Mouse (Mus musculus): ENCODE measurements around the gene Zfp488. TPM values are rescaled to one million over a fixed set of nuclear protein-coding genes. Genes with fewer than 3 reads are reported as not detected.
A peak's percentile ranks its signal among the peaks of the same experiment; 100 is the strongest.

The Zfp488 gene
- polyA plus RNA-seq, 1 experiment from 2014 or later: not detected

- DNase-seq (peak; percentile 12), ATAC-seq (no peak)
- H3K9ac ChIP-seq (replicated peaks): no peak overlapping the region
- no peak overlapping the region for H3K4me2 ChIP-seq (ENCODE audit: low read depth, low read length)
- no peaks in the 10 kb centered on the region for H3K9me3 ChIP-seq (ENCODE audit: low read length)
- no peak overlapping the region for H3K4me3 ChIP-seq (ENCODE audit: low read depth, low read length)
- H3K27me3 ChIP-seq (ENCODE audit: insufficient read depth, low read length): no peaks in the 10 kb centered on the region
- H3K36me3 ChIP-seq (replicated peaks; ENCODE audit: insufficient read depth, low read length): no peaks in the 10 kb centered on the region
- WGBS (ENCODE audit: insufficient replicate concordance): 69% methylated on average over 13 of the region's 13 CpGs
- no peak for TF ChIP-seq CTCF (IDR thresholded peaks at IDR 0.05; ENCODE audit: low read depth)
- no peak for TF ChIP-seq EP300 (IDR thresholded peaks at IDR 0.05; ENCODE audit: low read depth)
- H3K4me1 ChIP-seq (ENCODE audit: insufficient read depth): no peaks in the 10 kb centered on the region
- H3K27ac ChIP-seq (ENCODE audit: low read depth): no peak overlapping the region
Observed at GRCm38 (mm10) chr14:33956055-33956454, 22.5 kb downstream of the Zfp488 start.

- Histone ChIP-seq H3K4me2 (ENCODE audit: low read depth, low read length) (no peak within 1 kb of the TSS), H3K27ac (ENCODE audit: low read depth) (no peak within 1 kb of the TSS), H3K4me3 (ENCODE audit: low read depth, low read length) (no peak within 1 kb of the TSS), H3K9me3 (ENCODE audit: low read length) (no peaks in the 10 kb centered on the region), H3K4me1 (ENCODE audit: insufficient read depth) (no peaks in the 10 kb centered on the region), H3K9ac (replicated peaks) (no peak within 1 kb of the TSS), H3K27me3 (ENCODE audit: insufficient read depth, low read length) (no peaks in the 10 kb centered on the region), H3K36me3 (replicated peaks; ENCODE audit: insufficient read depth, low read length) (no peaks in the 10 kb centered on the region)
- DNase-seq: no peak
- 76% methylated on average over 5 of the region's 5 CpGs for WGBS (ENCODE audit: insufficient replicate concordance)
- no peak for ATAC-seq
- TF ChIP-seq EP300 (IDR thresholded peaks at IDR 0.05; ENCODE audit: low read depth) (no peak), CTCF (IDR thresholded peaks at IDR 0.05; ENCODE audit: low read depth) (no peak)
Observed at GRCm38 (mm10) chr14:33953761-33954160, 24.8 kb downstream of the Zfp488 start, which contains the start of gene Rbp3. Gene Rbp3 (plus strand): TSS chr14:33954003.

GRCm38 (mm10) chr14:33952233-33952981 is 26.2 kb downstream of the Zfp488 start:
- no peak for ATAC-seq
- Histone ChIP-seq H3K9me3 (ENCODE audit: low read length) (no peaks in the 10 kb centered on the region), H3K9ac (replicated peaks) (no peak overlapping the region), H3K27me3 (ENCODE audit: insufficient read depth, low read length) (no peaks in the 10 kb centered on the region), H3K4me1 (ENCODE audit: insufficient read depth) (no peaks in the 10 kb centered on the region), H3K27ac (ENCODE audit: low read depth) (no peak overlapping the region), H3K4me3 (ENCODE audit: low read depth, low read length) (no peak overlapping the region), H3K36me3 (replicated peaks; ENCODE audit: insufficient read depth, low read length) (no peaks in the 10 kb centered on the region), H3K4me2 (ENCODE audit: low read depth, low read length) (no peak overlapping the region)
- no peak for DNase-seq
- 45% methylated on average over 6 of the region's 6 CpGs for WGBS (ENCODE audit: insufficient replicate concordance)
- TF ChIP-seq EP300 (IDR thresholded peaks at IDR 0.05; ENCODE audit: low read depth) (no peak), CTCF (IDR thresholded peaks at IDR 0.05; ENCODE audit: low read depth) (peak; percentile 19; the same call in 1 of the 2 replicates)

- H3K27me3 ChIP-seq (ENCODE audit: insufficient read depth, low read length): no peaks in the 10 kb centered on the region
- H3K4me2 ChIP-seq (ENCODE audit: low read depth, low read length): no peak overlapping the region
- H3K4me3 ChIP-seq (ENCODE audit: low read depth, low read length): no peak overlapping the region
- DNase-seq (no peak), ATAC-seq (no peak)
- no peaks in the 10 kb centered on the region for H3K9me3 ChIP-seq (ENCODE audit: low read length)
- WGBS (ENCODE audit: insufficient replicate concordance): 60% methylated on average over 6 of the region's 6 CpGs
- no peaks in the 10 kb centered on the region for H3K4me1 ChIP-seq (ENCODE audit: insufficient read depth)
- H3K9ac ChIP-seq (replicated peaks): no peak overlapping the region
- no peaks in the 10 kb centered on the region for H3K36me3 ChIP-seq (replicated peaks; ENCODE audit: insufficient read depth, low read length)
- H3K27ac ChIP-seq (ENCODE audit: low read depth): no peak overlapping the region
- TF ChIP-seq CTCF (IDR thresholded peaks at IDR 0.05; ENCODE audit: low read depth) (no peak), EP300 (IDR thresholded peaks at IDR 0.05; ENCODE audit: low read depth) (no peak)
Observed at GRCm38 (mm10) chr14:33946125-33946524, 32.4 kb downstream of the Zfp488 start.

GRCm38 (mm10) chr14:33942222-33942621 is 36.3 kb downstream of the Zfp488 start:
- Histone ChIP-seq H3K4me2 (ENCODE audit: low read depth, low read length) (no peak overlapping the region), H3K4me3 (ENCODE audit: low read depth, low read length) (peak overlapping the region; percentile 15; the same call in 1 of the 2 replicates), H3K27ac (ENCODE audit: low read depth) (no peak overlapping the region), H3K9me3 (ENCODE audit: low read length) (no peaks in the 10 kb centered on the region), H3K36me3 (replicated peaks; ENCODE audit: insufficient read depth, low read length) (no peaks in the 10 kb centered on the region), H3K9ac (replicated peaks) (no peak overlapping the region), H3K4me1 (ENCODE audit: insufficient read depth) (no peaks in the 10 kb centered on the region), H3K27me3 (ENCODE audit: insufficient read depth, low read length) (no peaks in the 10 kb centered on the region)
- no peak for TF ChIP-seq CTCF (IDR thresholded peaks at IDR 0.05; ENCODE audit: low read depth)
- TF ChIP-seq EP300 (IDR thresholded peaks at IDR 0.05; ENCODE audit: low read depth): no peak
- WGBS (ENCODE audit: insufficient replicate concordance): 61% methylated on average over 5 of the region's 5 CpGs
- no peak for DNase-seq
- no peak for ATAC-seq

- DNase-seq: no peak
- peak; percentile 12; the same call in 1 of the 2 replicates for ATAC-seq
- H3K4me1 ChIP-seq (ENCODE audit: insufficient read depth): no peaks in the 10 kb centered on the region
- H3K27me3 ChIP-seq (ENCODE audit: insufficient read depth, low read length): no peaks in the 10 kb centered on the region
- no peaks in the 10 kb centered on the region for H3K9me3 ChIP-seq (ENCODE audit: low read length)
- H3K27ac ChIP-seq (ENCODE audit: low read depth): peak within 1 kb of the TSS; percentile 52; the same call in 1 of the 2 replicates
- no peaks in the 10 kb centered on the region for H3K36me3 ChIP-seq (replicated peaks; ENCODE audit: insufficient read depth, low read length)
- 53% methylated on average over 8 of the region's 8 CpGs for WGBS (ENCODE audit: insufficient replicate concordance)
- H3K4me2 ChIP-seq (ENCODE audit: low read depth, low read length): no peak within 1 kb of the TSS
- no peak for TF ChIP-seq CTCF (IDR thresholded peaks at IDR 0.05; ENCODE audit: low read depth)
- TF ChIP-seq EP300 (IDR thresholded peaks at IDR 0.05; ENCODE audit: low read depth): no peak
- peak within 1 kb of the TSS; percentile 13; the same call in 1 of the 2 replicates for H3K4me3 ChIP-seq (ENCODE audit: low read depth, low read length)
- no peak within 1 kb of the TSS for H3K9ac ChIP-seq (replicated peaks)
Observed at GRCm38 (mm10) chr14:33940739-33941138, 37.8 kb downstream of the Zfp488 start, which contains the start of gene Gdf2. Gene Gdf2 (plus strand): TSS chr14:33941039.
